Mouse (Mus musculus): ENCODE data around the gene Gm37240. TPM values are rescaled to one million over a fixed set of nuclear protein-coding genes. Genes with fewer than 3 reads are reported as not detected.

The Gm37240 gene
- polyA plus RNA-seq, 1 experiment from 2014 or later, result 13.4 TPM

DNA sequence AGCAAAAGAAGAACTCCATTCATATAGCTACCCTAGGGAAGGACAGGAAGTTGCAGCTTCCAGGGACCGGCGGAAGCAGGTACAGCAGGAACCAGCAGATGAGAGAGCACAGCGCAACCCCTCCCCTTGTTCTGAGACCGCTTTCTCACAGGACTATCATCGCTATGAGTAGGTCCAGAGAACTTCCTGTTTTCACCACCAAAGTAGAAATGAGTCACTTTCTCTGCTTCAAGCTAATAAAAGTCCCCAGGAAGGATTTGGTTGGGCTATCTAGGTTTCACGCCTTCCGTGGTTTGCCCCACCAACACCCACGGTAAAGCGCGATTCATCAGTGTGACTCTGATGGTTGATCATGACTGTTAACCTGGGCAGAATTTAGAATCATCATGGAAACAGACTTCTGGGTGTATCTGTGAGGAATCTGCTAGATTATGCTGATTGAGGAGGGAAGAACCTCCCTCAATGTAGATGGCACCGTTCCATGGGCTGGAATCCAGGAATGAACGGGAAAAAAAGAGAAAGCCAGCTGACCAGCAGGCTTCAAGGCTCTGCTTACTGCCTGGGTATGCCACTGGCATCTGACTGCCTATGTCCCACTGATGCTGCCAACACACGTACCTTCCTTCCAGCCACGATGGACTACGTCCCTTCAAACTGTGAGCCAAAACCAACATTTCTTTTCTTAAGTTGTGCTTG lies 1172.1 kb downstream of the Gm37240 start:
- ATAC-seq (ENCODE audit: low read depth) (no peak), DNase-seq (ENCODE audit: low spot score) (no peak)
- H3K9ac ChIP-seq (ENCODE audit: low read depth, low read length), result no peak overlapping the region
- peaks cover 5% of the 10 kb centered on the region; the same call in 1 of the 2 replicates for H3K9me3 ChIP-seq (ENCODE audit: control insufficient read depth, low read length)
- WGBS, result 91% methylated on average over 15 of the region's 15 CpGs
- H3K27ac ChIP-seq (replicated peaks; ENCODE audit: low read depth, low read length), result no peak overlapping the region
- no peak overlapping the region for H3K4me2 ChIP-seq (ENCODE audit: low read depth, low read length)
- no peaks in the 10 kb centered on the region for H3K4me1 ChIP-seq (ENCODE audit: control insufficient read depth, insufficient read depth, low read length)
- H3K4me3 ChIP-seq (ENCODE audit: low read depth, low read length), result no peak overlapping the region
- H3K36me3 ChIP-seq (ENCODE audit: control insufficient read depth, insufficient read depth, low read length), result no peaks in the 10 kb centered on the region
- H3K27me3 ChIP-seq (replicated peaks; ENCODE audit: control insufficient read depth, insufficient read depth, low read length), result no peaks in the 10 kb centered on the region

DNA sequence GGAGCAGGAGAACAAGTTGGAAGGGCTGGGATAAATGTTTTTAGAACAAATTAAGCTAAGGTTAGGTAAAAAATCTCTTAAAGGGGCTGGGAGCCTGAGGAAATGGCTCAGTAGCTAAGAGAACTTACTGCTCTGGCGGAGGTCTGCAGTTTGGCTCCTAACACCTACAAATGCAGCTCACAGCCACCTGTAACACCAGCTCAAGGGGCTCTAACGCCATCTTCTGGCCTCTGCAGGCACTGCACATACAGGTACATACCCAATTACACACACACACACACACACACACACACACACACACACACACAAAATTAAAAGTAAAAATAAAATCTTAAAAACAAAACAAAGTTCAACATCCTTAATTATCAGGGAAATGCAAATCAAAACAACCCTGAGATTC lies 1174.4 kb downstream of the Gm37240 start:
- WGBS, result 52% methylated on average over 2 of the region's 2 CpGs
- DNase-seq (ENCODE audit: low spot score) (no peak), ATAC-seq (ENCODE audit: low read depth) (no peak)
- H3K36me3 ChIP-seq (ENCODE audit: control insufficient read depth, insufficient read depth, low read length), result no peaks in the 10 kb centered on the region
- no peak overlapping the region for H3K27ac ChIP-seq (replicated peaks; ENCODE audit: low read depth, low read length)
- H3K9ac ChIP-seq (ENCODE audit: low read depth, low read length), result no peak overlapping the region
- no peaks in the 10 kb centered on the region for H3K27me3 ChIP-seq (replicated peaks; ENCODE audit: control insufficient read depth, insufficient read depth, low read length)
- no peak overlapping the region for H3K4me2 ChIP-seq (ENCODE audit: low read depth, low read length)
- H3K4me3 ChIP-seq (ENCODE audit: low read depth, low read length), result no peak overlapping the region
- H3K4me1 ChIP-seq (ENCODE audit: control insufficient read depth, insufficient read depth, low read length), result no peaks in the 10 kb centered on the region
- peaks cover 5% of the 10 kb centered on the region; the same call in 1 of the 2 replicates for H3K9me3 ChIP-seq (ENCODE audit: control insufficient read depth, low read length)

DNA sequence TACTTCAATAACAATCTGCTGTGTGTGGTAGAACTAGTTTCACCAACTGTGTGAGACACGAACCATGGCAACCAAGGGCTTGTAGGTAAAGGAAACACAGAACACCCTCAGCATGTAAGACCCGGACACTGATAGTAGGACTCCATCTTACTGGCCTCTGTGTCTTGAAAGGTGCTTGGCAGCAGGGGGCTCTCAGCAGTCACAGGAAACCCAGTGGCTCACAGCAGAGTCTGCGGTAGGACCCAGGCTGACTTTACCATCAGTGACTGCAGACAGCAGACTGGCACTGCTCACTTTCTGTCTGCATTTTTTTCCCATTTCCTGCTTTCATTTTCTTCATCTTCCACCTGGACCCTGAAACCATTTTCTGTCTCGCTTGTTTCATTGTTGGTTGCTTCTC lies 1176.6 kb downstream of the Gm37240 start:
- 74% methylated on average over 4 of the region's 4 CpGs for WGBS
- Histone ChIP-seq H3K4me1 (ENCODE audit: control insufficient read depth, insufficient read depth, low read length) (no peaks in the 10 kb centered on the region), H3K4me2 (ENCODE audit: low read depth, low read length) (no peak overlapping the region), H3K4me3 (ENCODE audit: low read depth, low read length) (no peak overlapping the region), H3K9me3 (ENCODE audit: control insufficient read depth, low read length) (peaks cover 5% of the 10 kb centered on the region; the same call in 1 of the 2 replicates), H3K9ac (ENCODE audit: low read depth, low read length) (no peak overlapping the region), H3K36me3 (ENCODE audit: control insufficient read depth, insufficient read depth, low read length) (no peaks in the 10 kb centered on the region), H3K27ac (replicated peaks; ENCODE audit: low read depth, low read length) (no peak overlapping the region), H3K27me3 (replicated peaks; ENCODE audit: control insufficient read depth, insufficient read depth, low read length) (no peaks in the 10 kb centered on the region)
- no peak for ATAC-seq (ENCODE audit: low read depth)
- no peak for DNase-seq (ENCODE audit: low spot score)

DNA sequence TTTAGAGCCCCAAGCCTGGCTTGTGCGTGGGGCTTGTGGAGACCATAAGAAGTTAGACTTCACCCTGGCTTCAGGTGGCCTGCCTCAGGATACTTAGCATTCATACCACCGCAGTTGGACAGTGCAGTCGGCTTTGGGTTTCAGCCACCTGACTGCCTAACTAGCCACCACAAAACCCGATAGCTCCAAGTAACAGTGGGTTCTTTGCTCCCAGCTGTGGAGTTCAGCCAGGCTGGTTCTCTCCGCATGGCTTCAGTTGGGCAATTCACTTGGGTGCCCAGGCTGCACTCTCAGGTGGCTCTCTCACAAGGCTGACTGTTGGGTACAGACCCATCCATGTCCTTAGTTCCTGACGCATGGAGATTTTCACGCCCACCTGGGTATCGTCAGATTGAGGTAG lies 1177.4 kb downstream of the Gm37240 start:
- Histone ChIP-seq H3K27me3 (replicated peaks; ENCODE audit: control insufficient read depth, insufficient read depth, low read length) (no peaks in the 10 kb centered on the region), H3K9me3 (ENCODE audit: control insufficient read depth, low read length) (no peaks in the 10 kb centered on the region), H3K4me2 (ENCODE audit: low read depth, low read length) (no peak overlapping the region), H3K27ac (replicated peaks; ENCODE audit: low read depth, low read length) (no peak overlapping the region), H3K4me3 (ENCODE audit: low read depth, low read length) (no peak overlapping the region), H3K9ac (ENCODE audit: low read depth, low read length) (no peak overlapping the region), H3K4me1 (ENCODE audit: control insufficient read depth, insufficient read depth, low read length) (no peaks in the 10 kb centered on the region), H3K36me3 (ENCODE audit: control insufficient read depth, insufficient read depth, low read length) (no peaks in the 10 kb centered on the region)
- no peak for ATAC-seq (ENCODE audit: low read depth)
- 80% methylated on average over 8 of the region's 8 CpGs for WGBS
- no peak for DNase-seq (ENCODE audit: low spot score)

DNA sequence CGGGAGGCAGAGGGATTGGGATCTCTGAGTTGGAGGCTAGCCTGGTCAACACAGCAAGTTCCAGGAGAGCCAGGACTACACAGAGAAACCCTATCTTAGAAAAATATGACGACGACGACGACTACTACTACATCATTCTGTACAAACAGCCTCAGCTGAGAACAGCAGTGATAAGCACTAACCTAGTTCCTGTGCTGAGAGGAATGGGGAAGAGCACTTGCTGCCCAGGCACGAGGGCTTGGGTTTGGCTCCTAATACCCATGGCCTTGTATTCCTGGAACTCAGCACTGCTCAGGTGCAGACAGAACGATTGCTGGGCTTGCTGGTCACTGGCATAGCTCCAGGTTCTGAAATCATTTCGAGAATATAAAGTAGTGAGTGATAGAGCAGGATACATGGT lies 1178.2 kb downstream of the Gm37240 start:
- WGBS, result 87% methylated on average over 8 of the region's 8 CpGs

DNA sequence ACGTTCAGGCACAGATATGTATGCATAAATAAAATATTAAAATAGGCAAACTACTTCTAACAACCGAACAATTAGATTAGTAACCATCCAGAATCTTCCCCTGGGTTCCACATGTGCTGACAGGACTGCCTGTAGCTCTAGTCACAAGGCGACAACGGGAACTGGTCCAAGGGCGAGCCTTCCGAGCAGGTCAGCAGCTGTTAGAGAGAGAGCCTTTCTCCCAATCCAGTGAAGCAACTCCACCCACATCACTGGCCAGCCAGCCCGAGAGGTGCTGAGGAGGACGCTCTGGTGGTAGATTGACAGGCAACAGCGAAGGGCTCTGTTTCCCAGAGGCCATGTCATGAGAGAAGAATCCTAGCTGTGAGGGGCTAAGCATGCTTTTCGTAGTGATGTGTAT lies 1178.8 kb downstream of the Gm37240 start:
- WGBS, result 71% methylated on average over 10 of the region's 10 CpGs
- no peaks in the 10 kb centered on the region for H3K4me1 ChIP-seq (ENCODE audit: control insufficient read depth, insufficient read depth, low read length)
- H3K9me3 ChIP-seq (ENCODE audit: control insufficient read depth, low read length), result no peaks in the 10 kb centered on the region
- no peak overlapping the region for H3K27ac ChIP-seq (replicated peaks; ENCODE audit: low read depth, low read length)
- no peak overlapping the region for H3K4me3 ChIP-seq (ENCODE audit: low read depth, low read length)
- H3K9ac ChIP-seq (ENCODE audit: low read depth, low read length), result no peak overlapping the region
- ATAC-seq (ENCODE audit: low read depth) (no peak), DNase-seq (ENCODE audit: low spot score) (no peak)
- H3K36me3 ChIP-seq (ENCODE audit: control insufficient read depth, insufficient read depth, low read length), result no peaks in the 10 kb centered on the region
- no peak overlapping the region for H3K4me2 ChIP-seq (ENCODE audit: low read depth, low read length)
- no peaks in the 10 kb centered on the region for H3K27me3 ChIP-seq (replicated peaks; ENCODE audit: control insufficient read depth, insufficient read depth, low read length)

More for the DNA sequence above, 1178.2 kb downstream of the Gm37240 start:
- Histone ChIP-seq H3K36me3 (ENCODE audit: control insufficient read depth, insufficient read depth, low read length) (no peaks in the 10 kb centered on the region), H3K9me3 (ENCODE audit: control insufficient read depth, low read length) (no peaks in the 10 kb centered on the region), H3K4me1 (ENCODE audit: control insufficient read depth, insufficient read depth, low read length) (no peaks in the 10 kb centered on the region), H3K4me3 (ENCODE audit: low read depth, low read length) (no peak overlapping the region), H3K27me3 (replicated peaks; ENCODE audit: control insufficient read depth, insufficient read depth, low read length) (no peaks in the 10 kb centered on the region), H3K9ac (ENCODE audit: low read depth, low read length) (no peak overlapping the region), H3K4me2 (ENCODE audit: low read depth, low read length) (no peak overlapping the region), H3K27ac (replicated peaks; ENCODE audit: low read depth, low read length) (no peak overlapping the region)
- ATAC-seq (ENCODE audit: low read depth), result no peak
- DNase-seq (ENCODE audit: low spot score), result no peak

DNA sequence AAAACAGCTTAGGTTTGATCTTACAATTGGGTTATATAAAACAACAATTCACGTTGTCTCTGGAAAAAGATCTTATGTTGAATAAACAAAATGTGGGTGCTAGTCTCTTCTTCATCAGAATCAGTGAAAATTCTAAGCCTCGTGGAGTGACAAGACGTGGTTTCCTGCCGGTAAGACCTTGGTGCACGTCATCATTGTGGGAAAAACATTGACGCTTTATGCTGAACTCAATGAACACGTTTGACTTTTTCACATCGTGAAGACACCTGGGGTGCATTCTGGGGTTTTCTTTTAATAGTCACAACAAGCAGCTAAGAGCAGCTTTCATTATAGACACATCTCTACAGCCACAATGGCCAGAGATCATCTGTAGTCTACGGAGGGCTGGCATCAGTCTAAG lies 1182.1 kb downstream of the Gm37240 start:
- Histone ChIP-seq H3K27ac (replicated peaks; ENCODE audit: low read depth, low read length) (no peak overlapping the region), H3K4me2 (ENCODE audit: low read depth, low read length) (no peak overlapping the region), H3K4me3 (ENCODE audit: low read depth, low read length) (no peak overlapping the region), H3K9ac (ENCODE audit: low read depth, low read length) (no peak overlapping the region), H3K4me1 (ENCODE audit: control insufficient read depth, insufficient read depth, low read length) (peaks cover 5% of the 10 kb centered on the region; the same call in 1 of the 2 replicates), H3K27me3 (replicated peaks; ENCODE audit: control insufficient read depth, insufficient read depth, low read length) (no peaks in the 10 kb centered on the region), H3K36me3 (ENCODE audit: control insufficient read depth, insufficient read depth, low read length) (no peaks in the 10 kb centered on the region), H3K9me3 (ENCODE audit: control insufficient read depth, low read length) (no peaks in the 10 kb centered on the region)
- ATAC-seq (ENCODE audit: low read depth) (no peak), DNase-seq (ENCODE audit: low spot score) (no peak)
- WGBS, result 88% methylated on average over 9 of the region's 9 CpGs

DNA sequence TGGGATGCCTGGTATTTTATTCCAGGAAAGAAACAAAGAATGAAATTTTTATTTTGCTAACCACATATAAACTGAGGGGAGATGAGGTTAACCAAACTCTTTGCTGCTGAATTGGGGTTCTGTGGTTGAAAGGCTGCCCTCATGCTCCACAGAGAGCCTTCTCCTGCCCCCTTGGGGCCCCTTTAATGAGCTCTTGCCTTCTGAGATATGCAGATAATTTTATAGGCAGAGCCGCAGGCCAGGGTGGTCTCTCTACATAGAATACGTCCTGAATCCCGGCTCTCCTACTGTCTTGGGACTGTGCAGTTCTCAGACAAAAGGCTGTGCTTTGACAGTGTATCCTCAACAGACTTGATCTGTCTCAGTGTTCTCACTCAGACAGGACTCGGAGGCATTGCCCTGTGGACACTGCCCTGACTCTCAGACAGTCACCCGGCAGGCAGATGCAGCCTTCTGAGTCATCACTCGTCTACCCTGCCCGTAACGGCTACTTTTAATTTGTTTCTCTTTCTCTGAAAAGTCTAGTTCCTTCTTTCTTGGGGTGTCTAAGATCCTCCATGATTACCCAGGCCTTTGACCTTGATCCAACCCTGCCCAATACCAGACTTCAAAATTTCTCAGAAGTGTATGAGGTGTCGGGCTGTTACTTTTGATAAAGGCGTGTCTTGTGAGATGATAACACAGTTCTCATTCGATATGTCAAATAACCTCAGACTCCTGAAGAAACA lies 1184.1 kb downstream of the Gm37240 start:
- H3K4me3 ChIP-seq (ENCODE audit: low read depth, low read length), result no peak overlapping the region
- DNase-seq (ENCODE audit: low spot score) (peak; percentile 70), ATAC-seq (ENCODE audit: low read depth) (peak; percentile 44; the same call in 1 of the 2 replicates)
- H3K4me1 ChIP-seq (ENCODE audit: control insufficient read depth, insufficient read depth, low read length), result peaks cover 5% of the 10 kb centered on the region; the same call in 1 of the 2 replicates
- WGBS, result 72% methylated on average over 11 of the region's 11 CpGs
- no peak overlapping the region for H3K4me2 ChIP-seq (ENCODE audit: low read depth, low read length)
- no peak overlapping the region for H3K27ac ChIP-seq (replicated peaks; ENCODE audit: low read depth, low read length)
- H3K9ac ChIP-seq (ENCODE audit: low read depth, low read length), result no peak overlapping the region
- H3K27me3 ChIP-seq (replicated peaks; ENCODE audit: control insufficient read depth, insufficient read depth, low read length), result no peaks in the 10 kb centered on the region
- no peaks in the 10 kb centered on the region for H3K36me3 ChIP-seq (ENCODE audit: control insufficient read depth, insufficient read depth, low read length)
- H3K9me3 ChIP-seq (ENCODE audit: control insufficient read depth, low read length), result no peaks in the 10 kb centered on the region
